Mouse (Mus musculus) splenic B cell, adult 2 months (primary cell): Measurements from ENCODE around the gene Tgds.
"Not testable (repeated sequence)": the region's sequence is repeated elsewhere in the genome, so short reads cannot be mapped to it uniquely, and the experiment has no call there.

ENCODE experiments used
- DNase-seq: peaks from one replicate; pipeline ENCODE4 v3.0.0-alpha.2; 2011; ENCODE audit warnings: low read depth, low spot score
- H3K27me3 ChIP-seq: 2 replicates; pipeline ENCODE4 v1.6.1; 2012; ENCODE audit warnings: mild to moderate bottlenecking, low read length, moderate library complexity, mixed read lengths; ENCODE audit not compliant: control insufficient read depth, poor library complexity, insufficient read depth, severe bottlenecking
- H3K36me3 ChIP-seq: 2 replicates; pipeline ENCODE4 v1.6.1; 2012; ENCODE audit warnings: mild to moderate bottlenecking, low read length, moderate library complexity, mixed read lengths; ENCODE audit not compliant: control insufficient read depth, poor library complexity, insufficient read depth, severe bottlenecking

Tgds gene

GRCm38 (mm10) chr14:118151651-118152293 is 19.2 kb upstream of the Tgds start:
- DNase-seq: peak; percentile 13
- peaks cover 5% of the 10 kb centered on the region; the same call in 1 of the 2 replicates for H3K36me3 ChIP-seq
- no peaks in the 10 kb centered on the region for H3K27me3 ChIP-seq

GRCm38 (mm10) chr14:118150656-118151551 is 18.3 kb upstream of the Tgds start:
- no peaks in the 10 kb centered on the region for H3K27me3 ChIP-seq
- DNase-seq: no peak
- peaks cover 5% of the 10 kb centered on the region; the same call in 1 of the 2 replicates for H3K36me3 ChIP-seq

- H3K36me3 ChIP-seq: 0 out of 2 replicates have a peak, but pooled peaks cover 2% of the 10 kb centered on the region
- DNase-seq: no peak
- no peaks in the 10 kb centered on the region for H3K27me3 ChIP-seq
These were observed 16.0 kb upstream of the Tgds start for GRCm38 (mm10) chr14:118148554-118148953.

GRCm38 (mm10) chr14:118148046-118148445 is 15.5 kb upstream of the Tgds start:
- no peak for DNase-seq
- H3K36me3 ChIP-seq: 0 out of 2 replicates have a peak, but pooled peaks cover 2% of the 10 kb centered on the region
- no peaks in the 10 kb centered on the region for H3K27me3 ChIP-seq

GRCm38 (mm10) chr14:118142283-118142682 is 9.7 kb upstream of the Tgds start:
- Histone ChIP-seq H3K36me3 (no peaks in the 10 kb centered on the region), H3K27me3 (no peaks in the 10 kb centered on the region)
- DNase-seq: no peak

GRCm38 (mm10) chr14:118137487-118137886 is 4.9 kb upstream of the Tgds start:
- Histone ChIP-seq H3K27me3 (no peaks in the 10 kb centered on the region), H3K36me3 (no peaks in the 10 kb centered on the region)
- DNase-seq: no peak

GRCm38 (mm10) chr14:118136744-118137452 is 4.3 kb upstream of the Tgds start, which contains the start of gene Gpr180:
Gene Gpr180, plus strand, starts transcription at chr14:118137158.
- DNase-seq: peak; percentile 96
- Histone ChIP-seq H3K36me3 (no peaks in the 10 kb centered on the region), H3K27me3 (no peaks in the 10 kb centered on the region)

GRCm38 (mm10) chr14:118131931-118132641 is 469 bp downstream of the Tgds start:
- DNase-seq: peak; percentile 56
- H3K27me3 ChIP-seq: no peaks in the 10 kb centered on the region
- H3K36me3 ChIP-seq: peaks cover under 1% of the 10 kb centered on the region; the same call in 1 of the 2 replicates

- Histone ChIP-seq H3K27me3 (no peaks in the 10 kb centered on the region), H3K36me3 (peaks cover 2% of the 10 kb centered on the region; the same call in 1 of the 2 replicates)
- DNase-seq: no peak
These were observed 1.1 kb downstream of the Tgds start for GRCm38 (mm10) chr14:118131472-118131871.

GRCm38 (mm10) chr14:118126301-118126700 is 6.3 kb downstream of the Tgds start:
- Histone ChIP-seq H3K27me3 (no peaks in the 10 kb centered on the region), H3K36me3 (peaks cover 7% of the 10 kb centered on the region)
- no peak for DNase-seq

- Histone ChIP-seq H3K27me3 (no peaks in the 10 kb centered on the region), H3K36me3 (peaks cover 7% of the 10 kb centered on the region)
- no peak for DNase-seq
These were observed 7.8 kb downstream of the Tgds start for GRCm38 (mm10) chr14:118124771-118125170.

- no peaks in the 10 kb centered on the region for H3K27me3 ChIP-seq
- no peak for DNase-seq
- H3K36me3 ChIP-seq: peaks cover 7% of the 10 kb centered on the region
These were observed 8.4 kb downstream of the Tgds start for GRCm38 (mm10) chr14:118124129-118124528.

GRCm38 (mm10) chr14:118113116-118113515 is 19.4 kb downstream of the Tgds start:
- Histone ChIP-seq H3K36me3 (peaks cover 10% of the 10 kb centered on the region), H3K27me3 (no peaks in the 10 kb centered on the region)
- no peak for DNase-seq

GRCm38 (mm10) chr14:118107479-118107878 is 25.1 kb downstream of the Tgds start:
- H3K27me3 ChIP-seq, DNase-seq, H3K36me3 ChIP-seq: not testable (repeated sequence)
